Mouse (Mus musculus): ENCODE measurements around the gene Gm10334. TPM values are rescaled to one million over a fixed set of nuclear protein-coding genes. Genes with fewer than 3 reads are reported as not detected.

Gm10334 gene
- polyA plus RNA-seq (2017; shearing (Covaris generic)), result not detected

GRCm38 (mm10) chr6:41446045-41446444, at the start of gene Gm10334:
Gene Gm10334, minus strand, starts transcription at chr6:41446145.

GRCm38 (mm10) chr6:41458632-41459031, 12.7 kb upstream of the Gm10334 start, which contains the start of gene Prss1:
Gene Prss1, plus strand, starts transcription at chr6:41458932.

Other genes with a start within 250 kb of the Gm10334 start
- not detected for gene Try4, start 143.9 kb downstream of the Gm10334 start, polyA plus RNA-seq (2017; shearing (Covaris generic))
- not detected for gene Try5, start 129.3 kb downstream of the Gm10334 start, polyA plus RNA-seq (2017; shearing (Covaris generic))
- not detected for gene Try10, start 92.0 kb downstream of the Gm10334 start, polyA plus RNA-seq (2017; shearing (Covaris generic))
- not detected for gene Prss3, start 68.5 kb downstream of the Gm10334 start, polyA plus RNA-seq (2017; shearing (Covaris generic))
- not detected for gene Gm5771, start 53.8 kb downstream of the Gm10334 start, polyA plus RNA-seq (2017; shearing (Covaris generic))
- not detected for gene Prss1, start 12.8 kb upstream of the Gm10334 start, polyA plus RNA-seq (2017; shearing (Covaris generic))
- gene Prss2, start 75.6 kb upstream of the Gm10334 start, polyA plus RNA-seq (2017; shearing (Covaris generic)), result 1.1 TPM
- gene Ephb6, start 159.3 kb upstream of the Gm10334 start, polyA plus RNA-seq (2017; shearing (Covaris generic)), result 48.2 TPM
- 0.16 TPM for gene Trpv6, start 190.3 kb upstream of the Gm10334 start, polyA plus RNA-seq (2017; shearing (Covaris generic))
- gene Trpv5, start 234.6 kb upstream of the Gm10334 start, polyA plus RNA-seq (2017; shearing (Covaris generic)), result 0.11 TPM
- not detected for gene Llcfc1, start 238.3 kb upstream of the Gm10334 start, polyA plus RNA-seq (2017; shearing (Covaris generic))

Measured in effector memory CD4-positive, alpha-beta T cell, adult 5 months (primary cell).